Mouse (Mus musculus) neural tube, embryonic 14.5 days (tissue): ENCODE results near the gene Lzts2. TPM values are rescaled to one million over a fixed set of nuclear protein-coding genes. Genes with fewer than 3 reads are reported as not detected.

Source experiments
- ATAC-seq: fragments of 200-750 bp; cut with Nextera tagmentation; 2 replicates; pipeline ENCODE4 v1.8.0; 2017; ENCODE audit warnings: low read depth, mild to moderate bottlenecking, moderate TSS enrichment, moderate library complexity
- H3K27ac ChIP-seq: fragments of 300-500 bp; sonication (generic); 2 replicates; pipeline ENCODE4 v1.5.1; 2014; ENCODE audit warnings: low read depth, mild to moderate bottlenecking, control low read depth, low read length, moderate library complexity, mixed read lengths
- H3K27me3 ChIP-seq: fragments of 300-500 bp; sonication (generic); 2 replicates; pipeline ENCODE4 v1.6.1; 2014; ENCODE audit warnings: low read length; ENCODE audit not compliant: control insufficient read depth, insufficient read depth
- H3K36me3 ChIP-seq: fragments of 300-500 bp; sonication (generic); 2 replicates; pipeline ENCODE4 v1.6.1; 2014; ENCODE audit warnings: low read length, mixed read lengths; ENCODE audit not compliant: control insufficient read depth, insufficient read depth
- H3K4me1 ChIP-seq: fragments of 300-500 bp; sonication (generic); 2 replicates; pipeline ENCODE4 v1.6.1; 2014; ENCODE audit warnings: low read length; ENCODE audit not compliant: control insufficient read depth, insufficient read depth
- H3K4me2 ChIP-seq: fragments of 300-500 bp; sonication (generic); 2 replicates; pipeline ENCODE4 v1.6.1; 2014; ENCODE audit warnings: mild to moderate bottlenecking, low read depth, low read length, control low read depth
- H3K4me3 ChIP-seq: fragments of 300-500 bp; sonication (generic); 2 replicates; pipeline ENCODE4 v1.5.1; 2014; ENCODE audit warnings: low read depth, low read length, control low read depth, mixed read lengths
- H3K9ac ChIP-seq: fragments of 300-500 bp; sonication (generic); replicated peaks from 2 replicates; pipeline ENCODE4 v1.6.1; 2014; ENCODE audit warnings: low read depth, mild to moderate bottlenecking, control low read depth, low read length, mixed read lengths
- H3K9me3 ChIP-seq: fragments of 300-500 bp; sonication (generic); 2 replicates; pipeline ENCODE4 v1.6.1; 2016; ENCODE audit warnings: low read length; ENCODE audit not compliant: control insufficient read depth
- WGBS: fragments of 180-500 bp; shearing (Covaris S2); extraction: QIAGEN DNeasy Blood & Tissue Kit; methylation state at CpG from one replicate; pipeline ENCODE4 v1.1.7; 2014; 5-methylcytosine and 5-hydroxymethylcytosine counted together
- polyA plus RNA-seq: library from polyadenylated mRNA; unstranded; fragments of >200 nt; fragmentation: Nextera tagmentation; extraction: Ambion mirVana; gene quantifications from 2 replicates; pipeline ENCODE4 v1.2.1, GENCODE M21; 2014

Lzts2 gene
- polyA plus RNA-seq, 1 experiment from 2014 or later: 16.1 TPM

DNA sequence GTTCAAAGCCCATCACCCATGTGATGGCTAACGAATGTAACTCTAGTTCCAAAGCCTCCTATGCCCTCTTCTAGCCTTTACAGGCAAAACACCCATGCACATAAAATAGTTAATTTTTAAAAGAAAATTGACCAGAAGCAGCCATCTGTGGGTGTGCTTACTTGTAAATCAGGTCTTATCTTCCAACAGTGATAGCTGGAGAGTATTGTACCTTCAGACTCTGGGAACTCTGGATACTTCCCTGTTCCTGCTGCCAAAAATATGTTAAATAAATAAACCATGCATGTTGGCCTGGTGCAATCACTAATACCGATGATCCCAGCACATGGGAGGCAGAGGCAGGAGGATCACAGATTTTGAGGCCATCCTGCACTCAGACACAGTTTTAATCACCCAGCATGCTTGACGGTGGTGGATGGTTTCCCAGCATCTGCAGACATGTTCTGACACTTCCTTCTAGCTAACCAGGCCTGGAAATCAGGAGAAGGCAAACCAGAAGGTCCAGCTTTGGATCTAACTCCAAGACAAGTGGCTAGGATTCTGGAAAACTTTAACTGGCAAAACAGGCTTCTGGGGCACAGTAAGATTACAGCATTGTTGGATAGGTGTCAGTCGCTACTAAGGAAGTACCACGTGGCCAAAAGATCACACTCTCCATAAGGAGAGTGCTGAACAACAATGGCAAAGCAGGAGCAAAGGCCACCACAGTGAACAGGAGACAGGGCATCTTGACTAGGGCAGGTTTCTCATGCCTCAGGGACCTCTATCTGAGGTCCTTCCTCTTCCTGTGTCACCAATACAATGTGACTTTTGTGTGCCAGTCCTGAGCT, 28.8 kb upstream of the Lzts2 start:
- Histone ChIP-seq H3K4me1 (peaks cover 3% of the 10 kb centered on the region; the same call in 1 of the 2 replicates), H3K27ac (no peak overlapping the region), H3K9ac (no peak overlapping the region), H3K4me3 (no peak overlapping the region), H3K36me3 (peaks cover 13% of the 10 kb centered on the region), H3K27me3 (no peaks in the 10 kb centered on the region), H3K4me2 (no peak overlapping the region), H3K9me3 (no peaks in the 10 kb centered on the region)
- ATAC-seq: no peak
- 76% methylated on average over 5 of the region's 5 CpGs for WGBS

DNA sequence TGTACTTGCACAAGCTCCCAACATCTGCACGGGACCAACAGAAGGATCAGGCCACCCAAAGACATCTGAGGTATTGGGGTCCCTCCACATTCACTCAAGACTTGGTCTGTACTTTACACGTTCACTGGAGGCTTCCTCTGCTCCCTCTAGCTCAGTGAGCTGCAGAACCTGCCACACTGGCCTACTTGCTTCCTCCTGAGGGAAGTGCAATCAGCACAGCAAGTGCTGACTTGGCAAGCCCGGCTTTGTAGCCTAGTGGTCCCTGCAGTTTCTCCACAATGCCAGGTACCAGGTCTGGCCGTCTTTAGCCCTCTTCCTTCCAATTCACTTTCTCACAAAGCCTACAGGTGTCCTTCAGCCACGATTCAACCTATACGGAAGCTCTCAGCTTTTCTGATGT, 27.2 kb upstream of the Lzts2 start:
- no peaks in the 10 kb centered on the region for H3K9me3 ChIP-seq
- H3K27me3 ChIP-seq: no peaks in the 10 kb centered on the region
- no peak overlapping the region for H3K27ac ChIP-seq
- no peak overlapping the region for H3K4me3 ChIP-seq
- no peak for ATAC-seq
- no peaks in the 10 kb centered on the region for H3K36me3 ChIP-seq
- H3K9ac ChIP-seq: no peak overlapping the region
- peaks cover 10% of the 10 kb centered on the region; the same call in 1 of the 2 replicates for H3K4me1 ChIP-seq
- no peak overlapping the region for H3K4me2 ChIP-seq
- 72% methylated on average over 6 of the region's 6 CpGs for WGBS

DNA sequence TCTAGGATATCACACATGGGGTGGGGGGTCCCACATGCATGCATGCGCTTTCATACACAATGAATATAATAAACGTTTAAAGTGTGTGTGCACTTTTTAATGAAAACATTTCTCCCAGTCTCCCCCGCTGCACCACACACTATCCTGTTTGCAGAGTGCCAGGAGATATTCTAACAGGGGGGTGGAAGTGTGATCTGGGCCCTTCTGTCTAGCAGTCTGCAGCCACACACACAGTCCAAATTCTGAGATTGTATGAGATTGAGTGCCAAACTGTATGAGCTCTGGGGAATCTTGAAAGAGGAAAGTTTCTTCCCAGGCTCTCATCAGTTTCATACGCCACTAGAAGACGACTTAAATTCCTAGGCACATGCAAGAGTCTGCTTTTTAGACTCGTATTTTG, 26.4 kb upstream of the Lzts2 start:
- no peak for ATAC-seq
- WGBS: 67% methylated on average over 6 of the region's 6 CpGs
- no peak overlapping the region for H3K4me2 ChIP-seq

DNA sequence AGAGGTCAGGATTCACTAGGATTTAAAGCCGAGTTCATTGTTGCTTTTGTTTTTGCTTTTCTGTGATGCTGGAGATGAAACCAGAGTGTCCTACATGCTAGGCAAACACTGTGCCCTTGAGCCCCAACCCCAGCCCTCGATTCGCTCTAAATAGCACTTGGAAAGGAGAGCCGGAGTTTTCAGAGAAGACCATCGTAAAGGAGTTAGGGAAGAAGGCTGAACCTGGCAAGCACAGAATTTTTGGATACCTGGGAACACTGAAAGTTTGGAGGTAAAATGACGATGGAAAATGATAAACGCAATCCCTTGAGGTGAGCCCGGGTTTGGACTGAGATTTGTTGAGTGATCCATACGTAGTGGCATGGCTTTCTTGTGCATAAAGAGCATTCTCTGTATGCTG, 25.9 kb upstream of the Lzts2 start:
- peak overlapping the region; percentile 80 for H3K4me3 ChIP-seq
- no peaks in the 10 kb centered on the region for H3K9me3 ChIP-seq
- H3K4me2 ChIP-seq: peak overlapping the region; percentile 66
- H3K4me1 ChIP-seq: peaks cover 10% of the 10 kb centered on the region; the same call in 1 of the 2 replicates
- H3K27me3 ChIP-seq: no peaks in the 10 kb centered on the region
- 0 out of 2 replicates have a peak, but pooled peaks cover 11% of the 10 kb centered on the region for H3K36me3 ChIP-seq
- 23% methylated on average over 9 of the region's 9 CpGs for WGBS
- peak overlapping the region; percentile 86; the same call in 1 of the 2 replicates for H3K9ac ChIP-seq
- H3K27ac ChIP-seq: no peak overlapping the region
- 0 out of 2 replicates have a peak, but pooled peaks have one; percentile 0 for ATAC-seq

More for the DNA sequence above, 26.4 kb upstream of the Lzts2 start:
- Histone ChIP-seq H3K9ac (no peak overlapping the region), H3K4me3 (no peak overlapping the region), H3K27me3 (no peaks in the 10 kb centered on the region), H3K4me1 (peaks cover 10% of the 10 kb centered on the region; the same call in 1 of the 2 replicates), H3K9me3 (no peaks in the 10 kb centered on the region), H3K36me3 (0 out of 2 replicates have a peak, but pooled peaks cover 8% of the 10 kb centered on the region), H3K27ac (no peak overlapping the region)

DNA sequence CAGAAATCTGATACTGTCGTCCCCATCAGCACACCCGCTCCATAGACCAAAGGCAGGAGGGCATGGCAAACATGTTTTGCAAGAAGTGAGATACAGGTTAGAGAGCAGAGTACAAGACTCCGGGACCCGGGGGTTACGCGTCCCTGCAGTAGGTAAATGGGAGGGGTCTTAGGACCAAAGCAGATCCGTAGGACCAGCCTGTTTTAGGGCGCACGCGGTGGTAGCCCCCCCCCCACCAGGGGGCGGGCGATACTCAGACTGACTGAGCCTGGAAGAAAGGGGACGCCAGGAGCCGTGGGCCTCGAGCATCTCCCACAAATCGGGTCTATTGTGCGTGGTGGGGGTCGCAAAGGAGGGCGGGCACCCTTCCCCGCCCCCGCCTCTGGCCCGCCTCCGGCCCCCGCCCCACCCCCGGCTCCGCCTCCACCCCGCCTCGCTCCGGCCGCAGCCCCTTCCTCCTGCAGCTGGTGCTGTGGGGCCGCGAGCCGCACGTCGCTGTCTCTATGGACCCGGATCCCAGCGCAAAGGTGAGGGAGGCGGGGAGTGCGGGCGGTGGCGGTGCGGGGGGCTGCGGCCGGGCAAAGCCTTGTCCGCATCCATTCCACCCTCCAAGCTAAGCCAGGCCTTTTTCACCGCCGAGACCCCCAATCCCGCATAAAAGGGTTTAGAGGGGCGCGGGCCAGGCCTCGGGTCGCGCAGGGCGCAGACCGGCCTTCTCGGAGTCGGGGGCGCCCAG, 25.2 kb upstream of the Lzts2 start, which contains the start of gene Sema4g:
Gene Sema4g, plus strand, starts transcription at position 271 of the 736 bp plus-strand sequence.
- 0 out of 2 replicates have a peak, but pooled peaks cover 17% of the 10 kb centered on the region for H3K36me3 ChIP-seq
- peak within 1 kb of the TSS; percentile 64 for H3K27ac ChIP-seq
- H3K9ac ChIP-seq: peak within 1 kb of the TSS; percentile 86
- peak; percentile 77 for ATAC-seq
- H3K4me3 ChIP-seq: peak within 1 kb of the TSS; percentile 80
- WGBS: under 1% methylated on average over 41 of the region's 58 CpGs
- H3K9me3 ChIP-seq: no peaks in the 10 kb centered on the region
- H3K27me3 ChIP-seq: no peaks in the 10 kb centered on the region
- H3K4me1 ChIP-seq: peaks cover 10% of the 10 kb centered on the region; the same call in 1 of the 2 replicates
- H3K4me2 ChIP-seq: peak within 1 kb of the TSS; percentile 66

DNA sequence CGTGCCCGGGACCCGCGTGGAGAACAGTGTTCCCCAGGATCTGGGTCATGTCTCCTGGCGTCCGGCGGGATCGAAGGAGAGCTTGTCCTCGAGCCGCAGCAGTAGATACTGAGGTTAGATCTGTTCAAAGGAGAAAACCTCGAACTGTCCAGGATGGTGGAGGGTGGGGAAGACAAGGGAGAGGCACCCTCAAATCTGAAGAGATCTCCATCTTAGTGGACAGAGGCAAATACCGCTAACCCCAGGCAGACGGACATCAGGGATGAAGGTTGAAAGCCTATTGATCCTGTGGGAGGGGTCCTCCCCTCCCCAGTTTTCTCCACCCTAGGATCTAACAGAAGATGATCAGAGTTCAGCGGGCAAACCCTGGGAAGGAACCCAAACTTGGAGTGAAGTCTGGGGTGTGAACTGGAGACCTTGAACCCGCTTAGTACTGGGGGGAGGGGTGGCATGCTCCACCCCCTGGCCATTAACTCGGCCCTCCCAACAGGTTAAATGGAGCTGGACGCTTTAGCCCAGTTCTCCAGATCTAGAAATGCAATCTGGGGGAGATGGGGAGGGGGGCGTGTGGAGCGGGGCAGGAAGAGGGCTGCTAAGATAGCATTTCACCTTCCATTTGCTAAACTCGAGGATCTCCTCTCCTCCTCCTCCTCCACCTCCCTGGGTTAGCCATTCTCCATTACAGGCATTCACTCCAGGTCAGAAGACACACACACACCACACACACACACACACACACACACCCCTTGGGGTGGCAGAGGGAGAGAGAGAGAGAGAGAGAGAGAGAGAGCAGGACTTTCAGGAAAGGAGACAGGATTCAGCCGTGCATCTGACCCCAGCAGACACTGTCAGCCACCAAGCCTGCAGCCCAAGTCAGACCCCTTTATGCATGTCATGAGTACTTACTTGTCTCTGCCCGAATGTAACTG, 24.4 kb upstream of the Lzts2 start:
- 0 out of 2 replicates have a peak, but pooled peaks cover 20% of the 10 kb centered on the region for H3K36me3 ChIP-seq
- H3K9ac ChIP-seq: peak overlapping the region; percentile 86
- peaks cover 10% of the 10 kb centered on the region; the same call in 1 of the 2 replicates for H3K4me1 ChIP-seq
- peak overlapping the region; percentile 80 for H3K4me3 ChIP-seq
- H3K27me3 ChIP-seq: no peaks in the 10 kb centered on the region
- H3K4me2 ChIP-seq: peak overlapping the region; percentile 66
- WGBS: 5% methylated on average over 22 of the region's 22 CpGs
- H3K9me3 ChIP-seq: no peaks in the 10 kb centered on the region
- peak; percentile 24 for ATAC-seq
- H3K27ac ChIP-seq: peak overlapping the region; percentile 64; the same call in 1 of the 2 replicates

DNA sequence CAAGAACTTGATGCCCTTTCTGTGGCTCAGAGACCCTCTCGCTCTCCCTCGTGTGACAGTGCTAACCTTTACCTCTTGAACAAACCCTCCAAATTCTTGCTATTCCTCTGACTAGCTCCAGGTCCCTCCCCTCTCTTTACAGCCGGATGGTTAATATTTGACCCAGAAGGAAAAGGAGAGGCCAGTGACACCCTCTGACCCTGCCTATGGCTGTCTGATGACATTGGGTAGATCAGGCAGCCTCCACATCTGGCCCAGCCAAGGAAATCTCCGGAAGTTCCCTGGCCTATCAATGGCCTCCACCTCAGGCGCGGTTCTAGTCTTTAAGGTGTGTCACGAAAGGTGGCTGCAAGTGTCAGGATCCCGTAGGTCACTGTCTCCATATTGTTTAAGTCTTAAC, 23.2 kb upstream of the Lzts2 start:
- H3K36me3 ChIP-seq: 0 out of 2 replicates have a peak, but pooled peaks cover 20% of the 10 kb centered on the region
- H3K9me3 ChIP-seq: no peaks in the 10 kb centered on the region
- no peak overlapping the region for H3K27ac ChIP-seq
- peak overlapping the region; percentile 80 for H3K4me3 ChIP-seq
- peak overlapping the region; percentile 66 for H3K4me2 ChIP-seq
- ATAC-seq: no peak
- 71% methylated on average over 8 of the region's 8 CpGs for WGBS
- H3K27me3 ChIP-seq: no peaks in the 10 kb centered on the region
- peaks cover 10% of the 10 kb centered on the region; the same call in 1 of the 2 replicates for H3K4me1 ChIP-seq
- H3K9ac ChIP-seq: no peak overlapping the region

DNA sequence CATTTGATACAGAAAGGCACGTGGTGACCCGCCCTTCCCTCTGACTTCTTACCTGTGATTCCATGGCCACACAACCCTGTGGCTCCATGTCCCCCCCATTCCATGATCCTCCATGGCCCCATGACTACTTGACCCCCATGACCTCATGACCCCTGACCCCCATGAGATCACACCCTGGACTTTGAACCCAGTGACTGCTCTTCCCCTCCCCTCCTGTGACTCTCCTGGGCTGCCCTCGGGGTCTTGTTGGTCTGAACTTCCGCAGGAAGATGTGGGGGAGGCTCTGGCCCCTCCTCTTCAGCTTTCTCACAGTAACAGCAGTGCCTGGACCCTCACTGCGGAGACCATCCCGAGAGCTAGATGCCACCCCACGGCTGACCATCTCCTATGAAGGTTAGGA, 22.0 kb upstream of the Lzts2 start:
- no peaks in the 10 kb centered on the region for H3K9me3 ChIP-seq
- peaks cover 10% of the 10 kb centered on the region; the same call in 1 of the 2 replicates for H3K4me1 ChIP-seq
- ATAC-seq: no peak
- H3K27me3 ChIP-seq: no peaks in the 10 kb centered on the region
- H3K27ac ChIP-seq: no peak overlapping the region
- WGBS: 50% methylated on average over 7 of the region's 7 CpGs
- H3K4me2 ChIP-seq: no peak overlapping the region; the same call in 1 of the 2 replicates
- no peak overlapping the region for H3K4me3 ChIP-seq
- H3K9ac ChIP-seq: peak overlapping the region; percentile 25; the same call in 1 of the 2 replicates
- H3K36me3 ChIP-seq: peaks cover 31% of the 10 kb centered on the region
